Comparison of ENCODE assay signal across 8 mouse cellular contexts in genomic region chr12:54862606-54863535, GRCm38 (mm10). TPM values are rescaled to one million over a fixed set of nuclear protein-coding genes. Genes with fewer than 3 reads are reported as not detected.
DNase-seq lines count a peak whose midpoint lies in the region; ATAC-seq and TF ChIP-seq lines count a peak whose summit lies in the region.

Gene Cfl2, minus strand, starts transcription at chr12:54862877.

- H3K9ac ChIP-seq in intestine, postnatal 0 days (ENCODE audit: low read depth, low read length) = peak within 1 kb of the TSS; percentile 95

- H3K4me3 ChIP-seq in intestine, postnatal 0 days (ENCODE audit: low read depth, low read length) = peak within 1 kb of the TSS; percentile 78
- peak within 1 kb of the TSS; percentile 76 for H3K4me3 ChIP-seq in midbrain, embryonic 10.5 days

- no peaks in the 10 kb centered on the region for H3K27me3 ChIP-seq in intestine, postnatal 0 days (replicated peaks; ENCODE audit: control insufficient read depth, insufficient read depth, low read length)
- no peaks in the 10 kb centered on the region for H3K27me3 ChIP-seq in midbrain, embryonic 10.5 days (ENCODE audit: low read depth, poor library complexity, severe bottlenecking)

- H3K9me3 ChIP-seq in intestine, postnatal 0 days (ENCODE audit: control insufficient read depth) = no peaks in the 10 kb centered on the region
- H3K9me3 ChIP-seq in midbrain, embryonic 10.5 days (replicated peaks) = no peaks in the 10 kb centered on the region

- H3K27ac ChIP-seq in intestine, postnatal 0 days (ENCODE audit: low read depth, low read length) = peak within 1 kb of the TSS; percentile 98
- H3K27ac ChIP-seq in midbrain, embryonic 10.5 days (replicated peaks) = peak within 1 kb of the TSS; percentile 99

- peak within 1 kb of the TSS; percentile 79 for H3K4me2 ChIP-seq in intestine, postnatal 0 days (replicated peaks; ENCODE audit: low read depth)

- no peaks in the 10 kb centered on the region; the same call in none of the 2 replicates for H3K4me1 ChIP-seq in intestine, postnatal 0 days (replicated peaks; ENCODE audit: control insufficient read depth, insufficient read depth, low read length)
- H3K4me1 ChIP-seq in midbrain, embryonic 10.5 days = peaks cover 21% of the 10 kb centered on the region

- DNase-seq in adrenal gland, postnatal 10 days = peak; percentile 91
- DNase-seq in embryo, embryonic 9.5 days (ENCODE audit: extremely low spot score) = peak; percentile 88
- no peak for DNase-seq in gonadal fat pad, adult 2 months (ENCODE audit: low read depth)
- DNase-seq in left cerebral cortex, postnatal 36 days (ENCODE audit: low spot score in 2 of 2) = peak; percentile 86
- DNase-seq in midbrain, embryonic 10.5 days (ENCODE audit: low spot score) = peak; percentile 89
- DNase-seq in right cerebral cortex, postnatal 36 days (ENCODE audit: low spot score in 2 of 2) = peak; percentile 79 to 84
- DNase-seq in urinary bladder, postnatal 4 days (ENCODE audit: low spot score in 2 of 2) = peak; percentile 80 to 85

- under 1% methylated on average over 78 of the region's 82 CpGs for WGBS in intestine, postnatal 0 days
- under 1% methylated on average over 82 of the region's 82 CpGs for WGBS in midbrain, embryonic 10.5 days

- ATAC-seq in intestine, postnatal 0 days = peak; percentile 91

- intact Hi-C loops in left cerebral cortex, postnatal 36 days (cut with DNase I) = loop anchor here (1.0 to 10.0 kb wide), 2 partner anchors 28 to 122 kb away; partner anchors contain the start of gene Gm20403

- peak; percentile 35 for TF ChIP-seq CTCF in intestine, postnatal 0 days (IDR thresholded peaks at IDR 0.05; ENCODE audit: low read depth)

- H3K36me3 ChIP-seq in intestine, postnatal 0 days (ENCODE audit: control insufficient read depth, insufficient read depth) = peaks cover 6% of the 10 kb centered on the region; the same call in 1 of the 2 replicates
- H3K36me3 ChIP-seq in midbrain, embryonic 10.5 days = peaks cover 31% of the 10 kb centered on the region

RNA-seq across cellular contexts. Expression of gene Cfl2, which starts in this region (rescaled TPM):
- 100 to 1,000 TPM; 142 to 201 TPM for total RNA-seq in adrenal gland, postnatal 10 days (2021)
- 27.1 and 41.5 TPM in 2 replicates for polyA plus RNA-seq in gonadal fat pad, adult 2 months (2012; rRNA removed)
- polyA plus RNA-seq in intestine, postnatal 0 days (2015; fragmentation: Nextera tagmentation; extraction: Ambion mirVana) = 133 and 138 TPM in 2 replicates
- total RNA-seq in left cerebral cortex, postnatal 36 days (2021) = 100 to 1,000 TPM; 106 to 113 TPM
- polyA plus RNA-seq in midbrain, embryonic 10.5 days (2016; fragmentation: Nextera tagmentation; extraction: Ambion mirVana) = 196 and 221 TPM in 2 replicates
